Mouse (Mus musculus): ENCODE measurements around the gene Epm2a.

DNA sequence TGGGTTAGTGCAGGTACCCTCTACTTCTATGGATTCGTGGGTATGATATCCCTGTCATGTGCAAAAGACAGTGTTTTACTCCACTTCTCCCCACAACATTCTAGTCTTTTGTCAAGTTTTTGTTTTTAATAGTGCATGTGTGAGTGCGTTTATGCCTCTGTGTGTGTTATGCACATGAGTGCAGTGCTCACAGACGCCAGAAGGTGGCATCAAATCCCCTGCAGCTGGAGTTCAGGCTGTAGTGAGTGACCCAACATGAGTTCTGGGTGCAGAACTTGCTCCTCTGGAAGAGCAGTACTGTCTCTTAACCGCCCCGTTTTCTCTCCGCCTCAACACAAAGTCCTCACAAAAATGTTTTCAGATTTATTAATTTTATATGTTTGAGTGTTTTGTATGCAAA lies 96.1 kb downstream of the Epm2a start:
- no peak for TF ChIP-seq CTCF (IDR thresholded peaks at IDR 0.05; ENCODE audit: low read depth, low read length)
- no peak for TF ChIP-seq POLR2A (IDR thresholded peaks at IDR 0.05; ENCODE audit: borderline replicate concordance, low read depth, low read length)

All from bone marrow macrophage, adult 2 months (primary cell).